Mouse (Mus musculus) regulatory T cell (primary cell): ENCODE data around the gene Trim13.

Experiments used
- in situ Hi-C: fragments of 300-600 bp; cut with MboI, MseI; formaldehyde crosslinking; loops from one replicate; pipeline ENCODE4 v1.15.1; 2025; ENCODE audit warnings: high pct_unique_total_duplicates

Gene Trim13

DNA sequence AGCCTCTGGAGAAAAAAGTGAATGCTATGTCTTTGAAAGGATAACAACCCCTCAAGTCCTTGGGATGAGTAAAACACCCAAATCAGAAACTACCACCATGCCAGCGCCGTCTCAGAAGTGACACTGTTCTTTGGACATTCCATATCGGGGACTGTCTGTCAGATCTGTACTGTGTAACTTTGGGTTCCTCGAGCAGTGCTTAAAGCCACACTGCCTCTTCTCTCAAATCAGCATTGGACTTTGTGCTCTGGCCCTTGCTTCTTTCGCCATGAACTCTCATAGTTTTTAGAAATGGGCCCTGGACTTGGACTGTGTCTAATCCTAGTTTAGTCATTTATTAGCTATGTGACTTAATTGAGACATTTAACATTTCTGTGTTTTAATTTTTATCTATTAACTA is 13.7 kb downstream of the Trim13 start:
- in situ Hi-C loops, result no loop called here

- in situ Hi-C loops, result no loop called here
Measured at GRCm38 (mm10) chr14:61613319-61613718, 15.3 kb downstream of the Trim13 start.

DNA sequence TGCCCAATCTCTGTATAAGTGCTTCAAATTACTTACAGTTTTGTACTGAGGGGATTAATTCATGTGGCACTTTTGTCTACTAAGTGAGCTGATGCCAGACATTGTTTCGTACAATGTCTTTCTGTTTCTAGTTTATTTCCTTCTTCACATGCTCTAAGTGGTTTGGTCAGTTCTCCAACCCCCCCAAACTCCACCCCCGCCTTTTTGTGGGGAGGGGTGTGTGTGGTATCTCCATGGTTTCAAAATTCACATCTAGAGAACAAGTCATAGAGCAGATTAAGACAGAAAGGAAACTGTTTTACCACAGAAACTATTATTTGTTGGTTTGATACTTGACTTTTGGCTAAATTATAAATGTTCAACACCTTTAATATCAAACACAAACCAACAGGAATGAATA is 22.3 kb downstream of the Trim13 start:
- in situ Hi-C loops, result no loop called here

- in situ Hi-C loops, result no loop called here
Measured at GRCm38 (mm10) chr14:61635969-61636368, 37.9 kb downstream of the Trim13 start.

GRCm38 (mm10) chr14:61642668-61643067 is 44.6 kb downstream of the Trim13 start:
- in situ Hi-C loops, result no loop called here

DNA sequence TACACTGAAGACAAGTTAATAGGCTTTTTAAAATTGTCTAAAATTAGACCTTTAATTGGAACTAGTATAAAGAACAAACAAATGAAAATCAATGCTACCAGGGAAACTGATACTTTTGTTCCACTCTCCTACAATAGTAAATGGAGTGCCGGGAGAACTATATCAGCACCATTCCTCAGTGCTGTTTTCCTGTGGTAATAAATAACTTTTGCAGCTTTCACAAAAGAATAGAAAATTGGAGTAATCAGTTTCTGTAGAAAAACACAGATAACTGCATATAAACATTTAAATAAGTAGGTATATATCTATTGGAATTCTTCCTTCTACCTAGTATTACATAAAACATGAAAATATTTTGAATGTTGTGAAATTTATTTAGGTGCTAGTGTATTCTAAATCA is 47.5 kb downstream of the Trim13 start:
- in situ Hi-C loops, result loop anchor here (5.0 kb wide), 1 partner anchor 42 kb away; no protein-coding TSS in a partner anchor

DNA sequence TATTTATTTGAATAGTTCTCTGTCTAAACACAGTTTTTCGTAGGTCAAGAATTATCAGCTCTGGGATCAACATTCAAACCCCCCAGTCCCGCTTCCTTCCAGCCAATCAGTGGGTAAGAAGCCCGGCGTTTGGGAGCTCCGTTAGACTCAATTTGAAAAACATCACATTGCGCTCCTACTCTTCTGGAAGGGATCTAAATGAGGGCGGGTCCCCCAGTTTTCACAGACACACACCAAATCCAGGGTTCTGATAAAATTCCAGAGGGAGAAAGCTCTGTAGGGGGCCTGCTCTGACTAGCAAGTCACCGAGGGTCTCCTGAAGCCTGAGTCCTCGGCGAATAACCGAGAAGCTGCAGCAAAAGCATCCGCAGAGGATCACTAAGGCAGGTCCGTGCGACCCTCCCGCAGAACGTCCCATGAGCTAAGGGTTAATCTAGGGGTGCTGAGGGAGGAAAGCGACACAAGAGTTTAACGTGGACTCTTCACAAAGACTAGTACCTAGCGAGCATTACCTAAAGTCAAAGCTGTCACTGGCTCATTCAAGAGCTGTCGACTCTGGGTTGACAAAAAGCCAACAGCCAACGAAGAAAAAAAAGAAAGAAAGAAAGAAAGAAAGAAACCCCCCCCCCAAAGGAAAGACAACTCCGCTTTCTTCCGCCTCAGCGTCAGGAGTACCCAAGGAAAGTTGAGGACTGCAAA is 49.3 kb downstream of the Trim13 start:
- in situ Hi-C loops, result loop anchor here (5.0 kb wide), 1 partner anchor 40 kb away; no protein-coding TSS in a partner anchor

DNA sequence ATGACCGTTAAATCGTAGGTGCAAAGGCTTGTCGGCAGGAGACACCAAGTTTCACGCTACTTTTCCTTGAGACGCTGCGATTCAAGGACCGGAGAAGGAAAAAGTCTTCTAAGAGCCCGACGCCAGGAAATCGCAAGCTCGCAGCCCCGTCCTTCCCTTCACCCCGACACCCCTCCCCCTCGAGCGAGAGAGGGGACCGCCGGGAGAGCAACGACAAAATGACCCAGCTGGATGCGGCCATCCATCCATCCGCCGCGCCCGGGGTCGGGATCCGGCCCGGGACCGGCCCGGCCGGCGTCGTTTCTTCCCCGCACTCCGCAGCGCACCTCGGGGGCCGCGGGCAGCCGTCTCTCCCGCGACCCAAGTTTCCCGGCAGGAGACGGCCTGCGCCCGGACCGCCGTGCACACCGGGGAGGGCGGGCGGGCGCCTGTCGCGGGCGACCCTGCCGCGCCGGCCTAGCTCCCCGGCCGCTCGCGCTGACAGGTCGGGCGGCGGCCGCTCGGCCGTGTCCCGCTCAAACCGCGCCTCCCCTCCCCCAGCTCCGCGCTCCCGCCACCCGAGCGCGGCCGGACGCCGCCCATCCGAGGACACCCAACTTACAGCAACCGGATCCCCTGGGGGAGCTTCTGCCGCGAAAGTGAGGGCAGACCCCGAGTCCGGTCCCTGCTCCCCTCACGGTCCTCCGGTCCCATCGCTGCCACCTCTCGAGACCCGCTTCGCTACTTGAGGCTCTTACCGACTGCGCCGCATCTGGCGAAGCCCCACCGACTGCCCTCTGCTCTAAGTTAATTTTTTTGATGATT is 50.0 kb downstream of the Trim13 start:
- in situ Hi-C loops, result loop anchor here (5.0 kb wide), 1 partner anchor 39 kb away; no protein-coding TSS in a partner anchor

- in situ Hi-C loops, result loop anchor here (5.0 kb wide), 1 partner anchor 38 kb away; no protein-coding TSS in a partner anchor
Measured at GRCm38 (mm10) chr14:61648685-61649504, 50.8 kb downstream of the Trim13 start.

DNA sequence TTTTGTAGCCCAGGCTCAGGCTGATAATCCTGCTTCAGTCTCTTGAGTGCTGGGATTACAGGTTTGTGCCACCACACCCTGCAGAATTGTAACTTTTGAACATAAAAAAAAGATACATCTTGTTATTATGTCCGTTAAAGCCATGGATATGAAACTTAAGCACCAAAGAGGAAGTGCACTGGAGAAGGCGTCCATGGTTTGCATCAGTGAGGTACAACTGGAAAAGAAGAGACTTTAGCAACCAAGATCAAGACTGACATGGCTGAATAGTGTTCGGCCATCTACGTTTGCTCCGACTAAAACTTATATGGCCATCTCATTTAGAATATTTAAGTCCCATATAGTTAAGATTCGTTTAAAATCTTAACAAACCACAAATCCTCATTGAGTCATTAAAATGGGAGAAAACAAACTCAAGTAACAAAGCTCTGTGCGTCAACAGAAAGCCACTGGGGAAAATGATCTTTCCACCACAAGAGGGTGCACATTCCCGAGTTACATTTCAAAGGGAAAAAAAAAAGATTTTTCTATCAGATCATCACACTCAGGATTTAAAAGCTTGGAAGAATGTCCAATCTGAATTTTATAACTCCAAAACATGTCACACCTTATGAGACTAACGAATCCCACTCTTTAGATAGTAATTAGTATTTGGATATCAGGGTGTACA is 52.4 kb downstream of the Trim13 start:
- in situ Hi-C loops, result no loop called here
